Mouse (Mus musculus): ENCODE measurements at regions not wholly inside any gene's neighbourhood (a gene's known extent, or its start where the extent isn't known, plus 50 kb on each side); places are given as distances from the start of the nearest gene placed in this dataset.

DNA sequence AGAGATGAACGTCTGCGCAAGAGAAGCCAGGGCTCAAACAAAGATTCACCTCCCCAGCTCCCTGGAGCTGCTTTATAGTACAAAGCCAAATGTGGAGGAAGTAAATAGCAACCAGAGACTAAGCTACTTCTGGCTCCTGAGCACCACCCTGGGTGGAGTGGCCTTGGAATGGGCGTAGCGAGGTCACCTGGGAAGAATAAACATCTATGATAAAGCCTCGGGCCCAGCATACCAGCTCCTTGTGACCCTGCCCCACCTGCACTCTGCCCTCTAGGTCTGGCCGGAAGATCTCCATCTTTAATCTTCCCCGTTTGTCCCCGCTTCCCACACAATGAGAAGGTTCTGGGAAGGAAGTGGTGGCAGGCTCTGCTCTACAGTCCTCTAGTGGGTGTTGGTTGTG lies 61.0 kb upstream of the Ptpn3 start:
- H3K36me3 ChIP-seq = no peaks in the 10 kb centered on the region
- H3K27me3 ChIP-seq (replicated peaks) = no peaks in the 10 kb centered on the region
- H3K27ac ChIP-seq (ENCODE audit: poor library complexity, severe bottlenecking) = no peak overlapping the region
- H3K9me3 ChIP-seq (replicated peaks) = no peaks in the 10 kb centered on the region
- H3K4me1 ChIP-seq (replicated peaks) = no peaks in the 10 kb centered on the region
- WGBS = 73% methylated on average over 8 of the region's 8 CpGs
- H3K4me3 ChIP-seq = no peak overlapping the region
- no peak overlapping the region for H3K9ac ChIP-seq
- no peak for ATAC-seq (ENCODE audit: insufficient number of reproducible peaks, low FRiP score)
- no peak overlapping the region for H3K4me2 ChIP-seq

- Histone ChIP-seq H3K9me3 (replicated peaks) (0 out of 2 replicates have a peak, but pooled peaks cover 5% of the 10 kb centered on the region), H3K27me3 (replicated peaks) (no peaks in the 10 kb centered on the region), H3K9ac (no peak overlapping the region), H3K27ac (ENCODE audit: poor library complexity, severe bottlenecking) (no peak overlapping the region), H3K4me2 (no peak overlapping the region), H3K4me3 (no peak overlapping the region), H3K36me3 (no peaks in the 10 kb centered on the region), H3K4me1 (replicated peaks) (no peaks in the 10 kb centered on the region)
- WGBS = 17% methylated on average over 12 of the region's 12 CpGs
- ATAC-seq (ENCODE audit: insufficient number of reproducible peaks, low FRiP score) = 0 out of 2 replicates have a peak, but pooled peaks have one; percentile 48
Measured at GRCm38 (mm10) chr4:57369736-57370373, 64.2 kb upstream of the Palm2 start.

GRCm38 (mm10) chr4:57377872-57378271 lies 56.2 kb upstream of the Palm2 start:
- H3K36me3 ChIP-seq = no peaks in the 10 kb centered on the region
- H3K9me3 ChIP-seq (replicated peaks) = no peaks in the 10 kb centered on the region
- no peak overlapping the region for H3K4me3 ChIP-seq
- no peak overlapping the region for H3K27ac ChIP-seq (ENCODE audit: poor library complexity, severe bottlenecking)
- 35% methylated on average over 5 of the region's 5 CpGs for WGBS
- H3K4me1 ChIP-seq (replicated peaks) = peaks cover 4% of the 10 kb centered on the region; the same call in 1 of the 2 replicates
- H3K27me3 ChIP-seq (replicated peaks) = no peaks in the 10 kb centered on the region
- H3K4me2 ChIP-seq = no peak overlapping the region
- no peak for ATAC-seq (ENCODE audit: insufficient number of reproducible peaks, low FRiP score)
- H3K9ac ChIP-seq = no peak overlapping the region

- H3K4me1 ChIP-seq (replicated peaks) = peaks cover 4% of the 10 kb centered on the region; the same call in 1 of the 2 replicates
- 77% methylated on average over 9 of the region's 9 CpGs for WGBS
Measured at GRCm38 (mm10) chr4:57380063-57380800, 53.8 kb upstream of the Palm2 start.

GRCm38 (mm10) chr4:57381306-57381705 lies 52.7 kb upstream of the Palm2 start:
- no peak overlapping the region for H3K4me3 ChIP-seq
- no peaks in the 10 kb centered on the region for H3K27me3 ChIP-seq (replicated peaks)
- H3K4me1 ChIP-seq (replicated peaks) = peaks cover 4% of the 10 kb centered on the region; the same call in 1 of the 2 replicates
- H3K9me3 ChIP-seq (replicated peaks) = no peaks in the 10 kb centered on the region
- 79% methylated on average over 4 of the region's 4 CpGs for WGBS
- no peak for ATAC-seq (ENCODE audit: insufficient number of reproducible peaks, low FRiP score)
- H3K27ac ChIP-seq (ENCODE audit: poor library complexity, severe bottlenecking) = no peak overlapping the region
- H3K9ac ChIP-seq = no peak overlapping the region
- H3K4me2 ChIP-seq = no peak overlapping the region
- no peaks in the 10 kb centered on the region for H3K36me3 ChIP-seq

More at GRCm38 (mm10) chr4:57380063-57380800, 53.8 kb upstream of the Palm2 start:
- no peaks in the 10 kb centered on the region for H3K36me3 ChIP-seq
- H3K9me3 ChIP-seq (replicated peaks) = no peaks in the 10 kb centered on the region
- no peaks in the 10 kb centered on the region for H3K27me3 ChIP-seq (replicated peaks)
- no peak overlapping the region for H3K27ac ChIP-seq (ENCODE audit: poor library complexity, severe bottlenecking)
- H3K4me3 ChIP-seq = no peak overlapping the region
- ATAC-seq (ENCODE audit: insufficient number of reproducible peaks, low FRiP score) = no peak
- H3K9ac ChIP-seq = no peak overlapping the region
- no peak overlapping the region for H3K4me2 ChIP-seq

Data from heart, embryonic 12.5 days (tissue).